Mouse (Mus musculus) splenic B cell, adult 2 months (primary cell): ENCODE results near the gene Gm11099.

Experiments used
- DNase-seq: peaks from one replicate; pipeline ENCODE4 v3.0.0-alpha.2; 2011; ENCODE audit warnings: low read depth, low spot score
- H3K27me3 ChIP-seq: 2 replicates; pipeline ENCODE4 v1.6.1; 2012; ENCODE audit warnings: mild to moderate bottlenecking, low read length, moderate library complexity, mixed read lengths; ENCODE audit not compliant: control insufficient read depth, poor library complexity, insufficient read depth, severe bottlenecking
- H3K36me3 ChIP-seq: 2 replicates; pipeline ENCODE4 v1.6.1; 2012; ENCODE audit warnings: mild to moderate bottlenecking, low read length, moderate library complexity, mixed read lengths; ENCODE audit not compliant: control insufficient read depth, poor library complexity, insufficient read depth, severe bottlenecking

Gene Gm11099

GRCm38 (mm10) chr2:58859134-58859533 is at the start of gene Gm11099:
Gene Gm11099, plus strand, starts transcription at chr2:58859434.
- no peaks in the 10 kb centered on the region for H3K36me3 ChIP-seq
- DNase-seq = no peak
- no peaks in the 10 kb centered on the region for H3K27me3 ChIP-seq

GRCm38 (mm10) chr2:58812941-58813340 is 46.3 kb upstream of the Gm11099 start:
- no peak for DNase-seq
- Histone ChIP-seq H3K27me3 (no peaks in the 10 kb centered on the region), H3K36me3 (no peaks in the 10 kb centered on the region)

- no peak for DNase-seq
- no peaks in the 10 kb centered on the region for H3K27me3 ChIP-seq
- H3K36me3 ChIP-seq = no peaks in the 10 kb centered on the region
These were observed 30.2 kb upstream of the Gm11099 start for GRCm38 (mm10) chr2:58828910-58829600.

DNA sequence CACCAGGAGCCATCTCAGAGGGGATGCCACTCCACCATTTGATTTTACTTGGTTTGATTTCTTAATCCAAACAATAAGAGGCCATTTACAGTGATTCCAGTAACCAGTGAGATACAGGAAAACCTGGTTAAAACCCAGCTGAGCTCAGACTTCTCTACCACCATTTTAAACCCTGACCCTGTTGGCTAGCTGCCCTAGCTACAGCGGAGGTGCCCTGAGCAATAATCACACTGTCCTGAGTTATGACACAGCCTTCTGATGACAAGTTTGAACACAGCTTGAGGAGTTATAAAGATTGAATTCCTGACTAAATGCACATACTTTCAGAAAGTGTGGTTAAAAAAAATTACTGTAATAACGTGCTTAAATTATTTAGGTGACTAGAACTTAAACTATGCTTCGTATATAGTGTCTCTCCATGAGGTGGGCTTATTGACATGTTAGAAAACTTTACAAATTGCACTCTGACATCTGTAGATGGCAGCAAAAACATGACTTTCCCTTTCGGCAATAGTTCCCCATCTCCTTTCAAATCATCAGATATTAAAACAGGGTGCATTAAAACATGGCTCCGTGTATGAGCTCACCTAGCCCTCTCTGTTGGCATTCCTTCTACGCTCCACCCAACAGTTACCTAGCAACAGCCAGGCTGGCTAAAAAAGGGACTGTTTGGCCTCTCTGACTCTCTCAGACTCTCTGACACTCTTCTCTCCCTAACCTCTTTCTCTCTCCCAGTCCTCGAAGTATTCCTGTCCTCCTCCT is 29.1 kb upstream of the Gm11099 start:
- H3K36me3 ChIP-seq = no peaks in the 10 kb centered on the region
- no peaks in the 10 kb centered on the region for H3K27me3 ChIP-seq
- no peak for DNase-seq

DNA sequence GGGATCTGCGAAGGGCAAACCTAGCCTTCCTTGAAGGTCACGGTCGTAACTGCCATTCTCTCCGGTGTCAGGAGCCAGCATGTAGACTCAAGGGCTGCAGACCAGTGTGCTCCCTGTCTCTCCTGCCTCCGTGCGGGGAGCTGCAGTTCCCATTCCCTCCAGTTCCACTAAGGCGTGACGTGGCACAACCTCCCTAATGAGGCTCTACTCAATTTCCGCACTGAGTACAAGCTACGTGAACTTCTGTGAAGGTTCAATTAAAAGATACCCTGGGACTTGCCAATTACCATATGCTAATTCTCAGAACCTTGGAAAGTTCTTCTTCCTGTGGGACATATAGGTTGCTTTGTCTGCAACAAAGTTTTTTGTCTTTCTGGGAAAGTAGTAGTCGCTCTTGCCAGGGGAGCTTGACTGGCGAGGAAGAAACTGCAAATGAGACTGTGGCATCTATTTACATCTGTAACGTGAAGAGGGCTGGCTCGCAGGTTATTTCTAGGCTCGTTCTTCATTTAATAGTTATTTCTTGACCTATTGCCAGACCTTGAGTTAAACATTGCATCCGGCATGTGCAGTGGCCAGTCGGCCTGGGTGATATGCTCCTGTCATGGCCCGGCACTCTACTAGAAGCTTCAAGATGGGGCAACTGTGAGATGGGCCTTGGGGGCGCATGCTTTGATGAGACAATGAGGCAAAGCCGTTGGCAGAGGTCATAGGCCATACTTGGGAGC is 26.8 kb upstream of the Gm11099 start:
- H3K36me3 ChIP-seq = no peaks in the 10 kb centered on the region
- no peak for DNase-seq
- no peaks in the 10 kb centered on the region for H3K27me3 ChIP-seq

DNA sequence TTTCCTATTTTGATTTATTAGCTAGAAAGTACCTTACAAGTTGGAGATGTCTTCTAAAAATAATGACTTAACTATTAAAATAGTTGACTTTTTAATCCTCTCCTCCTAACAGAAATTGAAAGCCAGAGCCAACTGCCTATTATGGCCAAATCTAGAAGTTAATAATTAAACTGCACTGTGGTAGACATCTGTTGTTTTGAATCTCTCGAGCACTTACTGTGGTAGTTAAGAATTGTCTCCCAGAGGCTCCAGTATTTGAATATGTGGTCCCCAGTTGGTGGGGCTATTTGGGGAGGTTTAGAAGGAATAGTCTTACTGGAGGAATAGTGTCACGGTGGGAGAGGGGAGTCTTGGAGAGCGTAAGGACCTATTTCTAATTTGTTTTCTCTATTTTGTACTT is 18.2 kb upstream of the Gm11099 start:
- Histone ChIP-seq H3K27me3 (no peaks in the 10 kb centered on the region), H3K36me3 (no peaks in the 10 kb centered on the region)
- no peak for DNase-seq

GRCm38 (mm10) chr2:58842443-58842842 is 16.8 kb upstream of the Gm11099 start:
- no peak for DNase-seq

GRCm38 (mm10) chr2:58844499-58844898 is 14.7 kb upstream of the Gm11099 start:
- DNase-seq = no peak
- Histone ChIP-seq H3K27me3 (no peaks in the 10 kb centered on the region), H3K36me3 (no peaks in the 10 kb centered on the region)

More at GRCm38 (mm10) chr2:58842443-58842842, 16.8 kb upstream of the Gm11099 start:
- Histone ChIP-seq H3K27me3 (no peaks in the 10 kb centered on the region), H3K36me3 (no peaks in the 10 kb centered on the region)

DNA sequence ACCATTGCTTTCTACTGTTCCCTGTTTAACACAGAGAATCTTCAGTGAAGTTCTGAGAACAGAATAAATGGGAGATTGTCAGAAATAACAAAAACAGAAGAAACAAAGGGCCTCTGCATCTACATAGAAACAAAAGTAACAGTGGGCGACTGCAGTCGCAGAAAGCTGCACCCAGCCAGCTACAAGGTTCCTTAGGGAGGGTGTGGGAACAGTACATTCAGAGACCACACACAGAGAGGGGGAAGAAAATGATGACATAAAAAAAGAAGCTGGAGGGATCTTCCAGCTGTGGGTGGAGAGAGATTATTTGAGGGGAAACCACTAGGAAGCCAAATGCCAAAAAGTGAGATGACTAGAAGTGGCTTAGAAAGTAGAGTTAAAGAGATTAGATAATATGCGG is 20.6 kb downstream of the Gm11099 start:
- Histone ChIP-seq H3K36me3 (no peaks in the 10 kb centered on the region), H3K27me3 (no peaks in the 10 kb centered on the region)
- DNase-seq = no peak

DNA sequence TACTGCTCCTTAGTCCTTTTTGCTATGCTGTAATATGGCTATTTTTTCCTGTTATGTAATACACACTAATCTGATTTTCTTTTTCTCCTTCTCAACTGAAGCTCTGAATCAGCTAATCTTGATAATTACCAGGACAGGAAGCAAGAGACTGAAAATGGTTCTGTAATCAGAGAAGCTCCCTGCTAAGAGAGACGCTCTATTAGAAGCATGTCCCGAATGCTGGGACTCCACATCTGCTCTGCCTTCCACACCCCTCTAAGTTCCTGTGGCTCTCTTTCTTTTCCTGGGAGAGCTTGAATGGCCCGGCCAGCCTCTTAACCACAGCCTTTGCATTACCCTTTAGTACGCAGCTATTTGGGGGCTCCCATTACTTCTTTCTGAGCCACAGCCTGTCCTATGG is 45.8 kb downstream of the Gm11099 start:
- Histone ChIP-seq H3K36me3 (no peaks in the 10 kb centered on the region), H3K27me3 (no peaks in the 10 kb centered on the region; the same call in 1 of the 2 replicates)
- DNase-seq = no peak

DNA sequence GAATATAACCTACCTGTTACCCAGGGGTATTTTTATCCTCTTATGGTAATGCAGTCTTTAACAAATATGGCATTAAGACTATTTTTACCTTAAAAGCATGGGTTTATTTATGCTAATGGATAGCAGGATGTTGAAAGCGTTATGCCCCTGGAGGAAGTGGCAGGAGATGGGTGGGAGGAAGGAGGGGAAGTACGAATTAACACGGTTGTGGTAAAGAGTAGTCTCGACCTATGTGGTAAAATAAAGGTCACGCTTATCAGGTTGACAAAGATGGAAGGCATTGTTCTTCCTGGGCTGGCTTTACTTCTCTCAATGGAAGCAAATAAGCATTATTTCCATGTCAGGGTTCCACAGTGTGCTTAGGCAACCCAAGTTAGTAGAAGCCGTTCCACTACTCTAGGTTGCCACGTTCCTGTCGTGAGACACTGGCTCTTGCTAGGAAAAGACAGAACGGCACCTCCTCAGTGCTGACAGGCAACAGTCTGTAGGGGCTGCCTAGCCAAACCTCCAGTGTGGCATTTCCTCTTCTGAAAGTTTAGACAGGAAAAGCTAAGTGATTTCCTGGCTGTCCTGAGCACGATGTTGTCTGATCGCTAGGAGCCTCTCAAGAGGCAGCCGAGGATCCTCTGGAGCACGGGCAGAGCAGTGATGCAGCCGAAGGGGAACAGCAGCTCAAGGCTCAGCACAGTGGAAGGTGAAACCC is 47.7 kb downstream of the Gm11099 start:
- no peak for DNase-seq
- Histone ChIP-seq H3K36me3 (no peaks in the 10 kb centered on the region), H3K27me3 (no peaks in the 10 kb centered on the region; the same call in 1 of the 2 replicates)

DNA sequence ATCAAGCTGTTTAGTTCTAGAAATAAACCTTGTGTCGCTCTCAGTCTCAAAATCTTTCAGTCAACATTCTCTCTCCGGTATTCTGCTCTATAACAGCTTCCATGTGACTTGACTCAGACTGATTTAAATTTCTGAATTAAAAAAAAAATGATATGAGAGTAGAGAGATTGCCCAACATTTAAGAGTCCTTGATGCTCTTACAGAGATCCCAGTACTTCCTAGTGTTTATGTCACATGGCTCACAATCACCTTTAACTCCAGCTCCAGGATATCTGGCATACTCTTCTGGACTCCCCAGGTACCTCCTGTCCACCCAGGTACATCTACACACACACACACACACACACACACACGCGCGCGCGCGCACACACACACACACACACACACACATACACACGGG is 53.1 kb downstream of the Gm11099 start:
- DNase-seq = no peak
- Histone ChIP-seq H3K36me3 (no peaks in the 10 kb centered on the region), H3K27me3 (no peaks in the 10 kb centered on the region)

GRCm38 (mm10) chr2:58918351-58918750 is 59.1 kb downstream of the Gm11099 start:
- no peak for DNase-seq
- Histone ChIP-seq H3K36me3 (no peaks in the 10 kb centered on the region), H3K27me3 (no peaks in the 10 kb centered on the region)

DNA sequence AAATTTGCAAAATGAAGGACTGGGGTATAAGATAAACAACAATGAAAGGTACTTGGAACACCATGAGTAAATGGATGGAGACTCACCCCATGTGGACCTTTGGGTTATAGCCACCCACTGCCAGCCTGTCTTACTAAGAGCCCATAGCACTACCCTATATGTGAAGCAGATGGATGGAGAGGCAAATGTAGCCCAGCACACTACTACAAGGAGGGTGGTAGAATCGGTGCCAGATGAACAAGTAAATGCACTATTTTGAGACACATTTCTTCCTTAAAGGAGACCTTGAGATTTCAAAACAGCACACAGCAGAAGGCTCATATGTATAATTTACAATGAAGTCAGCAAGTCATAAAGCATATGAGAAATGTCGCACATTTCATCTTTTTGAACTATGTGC is 66.3 kb downstream of the Gm11099 start:
- DNase-seq = no peak
- Histone ChIP-seq H3K36me3 (no peaks in the 10 kb centered on the region), H3K27me3 (no peaks in the 10 kb centered on the region)
